Mouse (Mus musculus) kidney, adult 2 months (tissue): ENCODE measurements around the gene Rab12.

ENCODE experiments used
- CTCF ChIP-seq: fragments of 200-500 bp; conservative IDR thresholded peaks from 2 replicates; pipeline ENCODE4 v1.5.1; 2011; ENCODE audit warnings: low read depth, mild to moderate bottlenecking, control low read depth, low read length, moderate library complexity, mixed read lengths; ENCODE audit not compliant: insufficient read depth, insufficient read length
- POLR2A ChIP-seq: fragments of 200-500 bp; IDR thresholded peaks from one replicate; pipeline ENCODE4 v1.6.1; 2011; ENCODE audit warnings: low read depth, low read length, control low read depth

DNA sequence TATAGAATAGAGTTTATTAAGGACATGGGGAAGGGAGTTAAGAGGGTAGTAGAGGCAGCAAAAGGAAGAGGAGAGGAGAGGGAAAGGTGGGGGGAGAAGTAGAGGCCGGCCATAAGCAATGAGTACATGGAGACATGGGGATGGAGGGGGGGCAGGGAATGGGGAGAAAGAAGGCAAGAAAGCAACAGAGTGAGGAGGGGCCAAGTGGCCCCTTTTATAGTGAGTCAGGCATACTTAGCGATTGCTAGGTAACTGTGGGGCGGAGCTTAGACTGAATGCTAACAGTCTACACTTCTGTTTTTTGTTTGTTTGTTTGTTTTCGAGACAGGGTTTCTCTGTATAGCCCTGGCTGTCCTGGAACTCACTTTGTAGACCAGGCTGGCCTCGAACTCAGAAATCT lies 38.2 kb downstream of the Rab12 start:
- TF ChIP-seq POLR2A: no peak
- no peak for TF ChIP-seq CTCF
